Mouse (Mus musculus): ENCODE measurements around the gene Pradc1. TPM values are rescaled to one million over a fixed set of nuclear protein-coding genes. Genes with fewer than 3 reads are reported as not detected.

The Pradc1 gene
- total RNA-seq (2023), result 10 to 100 TPM; 16.2 to 17.6 TPM

GRCm38 (mm10) chr6:85451664-85452410 is at the start of gene Pradc1:
Gene Pradc1, minus strand, starts transcription at chr6:85451970.

GRCm38 (mm10) chr6:85450697-85451663 is 790 bp downstream of the Pradc1 start, which contains the start of gene Cct7:
Gene Cct7, plus strand, starts transcription at chr6:85451514.

GRCm38 (mm10) chr6:85431842-85432431 is 19.8 kb downstream of the Pradc1 start, which contains the start of gene Smyd5:
Gene Smyd5, plus strand, starts transcription at chr6:85431989.

GRCm38 (mm10) chr6:85423836-85424379 is 27.9 kb downstream of the Pradc1 start, which contains the start of gene Noto:
Gene Noto, plus strand, starts transcription at chr6:85423886.

Other genes starting within 250 kb of the Pradc1 start
- gene Sfxn5, start 118.5 kb downstream of the Pradc1 start, total RNA-seq (2023), result 100 to 1,000 TPM in 1 of 2 experiments, 10 to 100 TPM in 1; 88.0 to 111 TPM
- 10 to 100 TPM; 17.1 to 18.5 TPM for gene Rab11fip5, start 77.3 kb downstream of the Pradc1 start, total RNA-seq (2023)
- gene Noto, start 28.1 kb downstream of the Pradc1 start, total RNA-seq (2023), result not detected
- gene Smyd5, start 20.0 kb downstream of the Pradc1 start, total RNA-seq (2023), result 10 to 100 TPM; 10.0 to 10.1 TPM
- gene Cct7, start 456 bp downstream of the Pradc1 start, total RNA-seq (2023), result 10 to 100 TPM; 88.7 to 94.7 TPM
- not detected for gene Fbxo41, start 51.0 kb upstream of the Pradc1 start, total RNA-seq (2023)
- gene Egr4, start 61.6 kb upstream of the Pradc1 start, total RNA-seq (2023), result not detected
- 1 to 10 TPM; 7.9 to 8.1 TPM for gene Alms1, start 135.6 kb upstream of the Pradc1 start, total RNA-seq (2023)

Measured in neutrophil, adult 59 days (primary cell).